Comparison of ENCODE assay signal across 22 mouse cellular contexts in genomic region chrX:57212862-57213261, GRCm38 (mm10). TPM values are rescaled to one million over a fixed set of nuclear protein-coding genes. Genes with fewer than 3 reads are reported as not detected.
"Had no signal": no experiment of that assay in that cellular context is flagged by ENCODE, and none has a peak within 500 bp of the region (broad histone marks: within the 10 kb centered on the region; RNA-seq: fewer than 3 reads in every experiment).

No protein-coding gene starts in this region.

- H3K4me2 ChIP-seq: liver, embryonic 11.5 days; liver, embryonic 15.5 days; midbrain, embryonic 12.5 days; neural tube, embryonic 13.5 days had no signal

- H3K36me3 ChIP-seq: limb, embryonic 10.5 days; liver, embryonic 15.5 days; midbrain, embryonic 12.5 days; neural tube, embryonic 13.5 days had no signal

- H3K27ac ChIP-seq: limb, embryonic 10.5 days; liver, embryonic 15.5 days; macrophage; midbrain, embryonic 12.5 days; neural tube, embryonic 13.5 days had no signal

- H3K9ac ChIP-seq: liver, embryonic 15.5 days; midbrain, embryonic 12.5 days; neural tube, embryonic 13.5 days had no signal

- DNase-seq: kidney, adult 8-10 months; kidney, postnatal 25 days; lung, adult 2 months; retina, postnatal 1 day; right cerebral cortex, postnatal 4 days; thymus, postnatal 4 days had no signal

- H3K27me3 ChIP-seq: liver, embryonic 15.5 days; midbrain, embryonic 12.5 days; neural tube, embryonic 13.5 days had no signal

- H3K9me3 ChIP-seq: limb, embryonic 10.5 days; liver, embryonic 15.5 days; midbrain, embryonic 12.5 days; neural tube, embryonic 13.5 days had no signal

- H3K4me1 ChIP-seq: limb, embryonic 10.5 days; liver, embryonic 15.5 days; midbrain, embryonic 12.5 days; neural tube, embryonic 13.5 days had no signal

- H3K4me3 ChIP-seq: limb, embryonic 10.5 days; liver, embryonic 15.5 days; midbrain, embryonic 12.5 days; neural tube, embryonic 13.5 days had no signal

- ATAC-seq: intestine, postnatal 0 days; lung, postnatal 0 days; midbrain, embryonic 16.5 days had no signal

RNA-seq across cellular contexts. Expression of gene Cd40lg, which starts 0.9 kb away (rescaled TPM):
- total RNA-seq: layer of hippocampus, adult 8-10 months; left cerebral cortex, adult 18-20 months; left cerebral cortex, postnatal 10 days; megakaryocyte-erythroid progenitor cell, adult 5-6 weeks had no signal
- polyA plus RNA-seq: intestine, postnatal 0 days; kidney, embryonic 16.5 days; limb, embryonic 10.5 days; limb, embryonic 14.5 days; liver, embryonic 11.5 days; liver, embryonic 15.5 days; lung, postnatal 0 days; macrophage; midbrain, embryonic 12.5 days; midbrain, embryonic 16.5 days; neural tube, embryonic 13.5 days; stomach, embryonic 16.5 days had no signal
